7 mouse cellular contexts compared by ENCODE assay signal in genomic region chr11:30198091-30198675, GRCm38 (mm10).
DNase-seq lines count a peak whose midpoint lies in the region; ATAC-seq lines count a peak whose summit lies in the region.

No protein-coding gene starts in this region.

- H3K9me3 ChIP-seq in liver, embryonic 13.5 days (replicated peaks): no peaks in the 10 kb centered on the region
- H3K9me3 ChIP-seq in stomach, embryonic 15.5 days: no peaks in the 10 kb centered on the region

- H3K27ac ChIP-seq in liver, embryonic 13.5 days: peak overlapping the region; percentile 80
- H3K27ac ChIP-seq in stomach, embryonic 15.5 days: peak overlapping the region; percentile 93

- ATAC-seq in liver, embryonic 13.5 days (ENCODE audit: low read depth): peak; percentile 85
- peak; percentile 92 for ATAC-seq in stomach, embryonic 15.5 days (ENCODE audit: insufficient read depth, low FRiP score, low read depth)

- under 1% methylated on average over 34 of the region's 34 CpGs for WGBS in liver, embryonic 13.5 days (ENCODE audit: insufficient replicate concordance)
- WGBS in stomach, embryonic 15.5 days: under 1% methylated on average over 34 of the region's 34 CpGs

- peaks cover 32% of the 10 kb centered on the region for H3K27me3 ChIP-seq in liver, embryonic 13.5 days
- H3K27me3 ChIP-seq in stomach, embryonic 15.5 days (replicated peaks): no peaks in the 10 kb centered on the region

- H3K4me3 ChIP-seq in liver, embryonic 13.5 days (replicated peaks): peak overlapping the region; percentile 62
- H3K4me3 ChIP-seq in stomach, embryonic 15.5 days (replicated peaks): peak overlapping the region; percentile 48

- H3K9ac ChIP-seq in liver, embryonic 13.5 days: peak overlapping the region; percentile 70
- peak overlapping the region; percentile 32; the same call in 1 of the 2 replicates for H3K9ac ChIP-seq in stomach, embryonic 15.5 days

- H3K4me2 ChIP-seq in liver, embryonic 13.5 days: peak overlapping the region; percentile 84
- peak overlapping the region; percentile 64 for H3K4me2 ChIP-seq in stomach, embryonic 15.5 days

- H3K36me3 ChIP-seq in liver, embryonic 13.5 days: no peaks in the 10 kb centered on the region
- no peaks in the 10 kb centered on the region for H3K36me3 ChIP-seq in stomach, embryonic 15.5 days

- peaks cover 38% of the 10 kb centered on the region for H3K4me1 ChIP-seq in liver, embryonic 13.5 days (replicated peaks)
- peaks cover 6% of the 10 kb centered on the region; the same call in 1 of the 2 replicates for H3K4me1 ChIP-seq in stomach, embryonic 15.5 days

- peak; percentile 96 for DNase-seq in ZHBTc4 (ENCODE audit: low read depth, low spot score)
- DNase-seq in cerebellum, adult 9-10 months: peak; percentile 50
- DNase-seq in gastrocnemius, postnatal 10 days: peak; percentile 21
- DNase-seq in hindlimb bud, embryonic 11.5 days (ENCODE audit: extremely low spot score, low read depth, low spot score): peak; percentile 61
- DNase-seq in liver, embryonic 13.5 days: peak; percentile 59
- DNase-seq in naive thymus-derived CD4-positive, alpha-beta T cell, adult 2 months (ENCODE audit: low read depth): peak; percentile 94

Comparison
In these comparisons a context has a peak if more than half of its experiments do, and no peak if none do; other contexts are left out.
1. Peak in every context shown above with its lines: DNase-seq, ATAC-seq, H3K4me3 ChIP-seq and H3K27ac ChIP-seq.
2. DNase-seq: peak in every context shown above with its lines; median percentile 96 in ZHBTc4; 94 in naive thymus-derived CD4-positive, alpha-beta T cell, adult 2 months; 61 in hindlimb bud, embryonic 11.5 days; 59 in liver, embryonic 13.5 days; 50 in cerebellum, adult 9-10 months; 21 in gastrocnemius, postnatal 10 days.